Mouse (Mus musculus): ENCODE measurements around the gene Cryaa.
A peak's percentile ranks its signal among the peaks of the same experiment; 100 is the strongest.

Cryaa gene

DNA sequence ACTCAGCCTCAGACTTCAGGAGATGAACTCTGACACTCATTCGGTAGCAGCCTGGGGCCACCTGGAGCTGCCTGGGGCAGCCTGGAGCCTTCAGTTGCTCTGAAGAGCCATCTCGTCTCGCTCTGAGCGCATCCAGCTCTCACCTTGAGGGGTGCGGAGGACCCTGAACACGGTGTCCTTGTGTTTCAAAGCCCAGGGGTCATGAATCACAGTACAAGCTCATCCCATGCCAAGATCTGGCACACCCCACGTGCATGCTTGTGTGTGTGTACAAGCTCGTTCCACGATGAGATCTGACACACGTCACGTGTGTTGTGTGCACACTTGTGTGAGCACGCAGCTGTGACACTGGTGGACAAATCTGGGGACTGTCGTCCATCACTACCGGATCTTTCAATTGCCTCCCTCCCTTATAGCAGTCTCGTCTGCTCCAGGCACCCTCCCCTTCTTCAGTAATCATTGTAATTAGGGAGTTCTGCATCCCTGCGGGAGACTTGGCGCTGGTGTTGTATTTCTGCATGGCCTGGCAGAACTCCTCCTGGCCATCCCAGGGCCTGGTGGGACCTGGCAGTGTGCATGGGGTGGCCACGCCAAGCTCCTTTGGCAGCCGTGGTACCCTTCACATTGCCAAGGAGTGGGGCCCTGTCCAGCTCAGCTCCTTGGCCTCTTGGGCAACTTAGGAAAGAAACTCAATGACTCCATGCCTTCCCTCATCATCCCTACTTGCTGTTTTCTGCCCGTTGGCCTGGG, 27.8 kb downstream of the Cryaa start:
- DNase-seq (ENCODE audit: low spot score in 2 of 2) = peak in 1 of 2 experiments; percentile 41

DNA sequence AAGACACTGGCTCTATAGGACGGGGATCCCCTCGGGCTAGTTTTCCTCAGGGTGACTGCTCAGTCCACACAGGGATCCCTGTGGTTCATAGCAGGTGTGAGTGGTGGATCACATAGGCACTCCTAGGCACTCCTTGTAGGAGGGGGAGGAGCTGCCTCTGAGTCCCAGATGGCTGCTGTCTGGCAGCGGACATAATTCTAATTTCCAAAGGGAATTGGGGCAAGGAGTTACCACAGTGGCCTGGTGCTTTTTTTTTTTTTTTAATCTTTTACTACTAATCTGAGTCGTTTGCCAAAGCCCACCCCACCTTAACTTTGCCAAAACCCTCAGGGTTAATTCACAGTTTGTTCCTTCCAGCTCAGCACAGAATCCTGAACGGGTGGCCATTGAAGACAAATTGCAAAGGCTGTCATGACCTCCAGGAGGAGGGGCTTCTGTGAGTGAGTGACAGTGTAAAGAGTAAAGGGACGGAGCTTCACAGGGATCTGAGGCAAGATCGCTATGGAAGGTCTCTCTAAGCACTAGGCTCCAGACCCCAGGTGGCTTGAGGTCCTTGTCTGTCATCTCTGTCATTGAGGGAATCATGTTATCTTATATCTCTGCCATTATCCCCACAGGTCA, 31.6 kb downstream of the Cryaa start:
- no peak for DNase-seq (ENCODE audit: low spot score in 2 of 2)

DNA sequence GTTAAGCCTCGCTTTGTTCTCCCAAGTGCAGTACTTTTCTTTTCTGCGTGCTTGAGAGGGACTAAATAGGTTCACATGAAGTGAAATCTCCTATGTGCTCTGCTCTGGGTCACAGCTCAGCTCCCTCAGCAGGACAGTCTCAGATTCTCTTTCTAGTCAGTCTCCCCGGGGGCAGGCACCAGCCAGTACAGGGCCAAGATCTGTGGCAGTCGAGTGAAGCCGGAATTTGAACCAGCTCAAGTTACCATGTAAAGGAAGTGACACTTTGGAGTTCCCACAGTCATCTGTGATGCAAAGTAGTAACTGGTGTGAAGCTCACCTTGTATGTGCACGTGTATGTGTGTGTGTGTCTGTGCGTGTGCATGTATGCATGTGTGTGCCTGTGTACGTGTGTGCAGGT, 32.8 kb downstream of the Cryaa start:
- DNase-seq (ENCODE audit: low spot score in 2 of 2) = no peak

DNA sequence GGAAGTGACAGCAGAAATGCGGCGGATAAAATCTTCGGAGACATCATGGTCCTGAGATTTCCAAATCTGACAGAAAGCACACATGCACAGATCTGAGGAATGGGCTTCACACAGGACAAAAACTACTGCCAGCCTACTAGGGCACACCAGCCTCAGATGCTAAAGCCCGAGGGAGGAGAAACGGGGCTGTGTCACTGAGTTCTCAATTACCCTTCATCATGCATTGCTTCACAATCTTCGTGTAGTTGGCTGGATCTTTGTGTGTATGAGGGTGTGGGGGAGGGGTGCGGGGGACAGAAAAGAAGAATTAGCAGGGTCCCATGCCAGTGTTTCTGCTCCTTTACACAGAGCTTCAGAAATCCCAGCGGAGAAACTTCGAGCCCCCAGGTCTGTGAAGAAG, 36.1 kb downstream of the Cryaa start:
- DNase-seq (ENCODE audit: low spot score in 2 of 2) = no peak

DNA sequence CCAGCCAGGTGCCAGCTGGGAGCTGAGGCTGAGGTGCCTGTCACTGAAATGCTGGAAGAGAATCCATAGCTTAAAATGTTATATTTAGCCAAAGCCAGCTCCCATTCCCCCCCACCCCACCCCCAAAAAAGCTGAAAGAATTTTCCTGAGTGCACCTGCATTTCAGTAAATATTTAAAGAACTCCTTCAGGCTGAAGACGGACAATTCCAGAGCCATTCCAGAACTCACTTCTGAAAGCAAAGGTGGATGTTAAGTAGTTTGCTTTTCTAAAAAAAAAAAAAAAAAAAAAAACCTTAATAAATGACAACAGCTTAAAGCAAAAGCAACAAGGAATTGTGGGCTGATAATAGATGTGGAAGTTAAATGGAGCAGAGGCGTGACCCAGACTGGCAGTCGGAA, 36.5 kb downstream of the Cryaa start:
- no peak for DNase-seq (ENCODE audit: low spot score in 2 of 2)

DNA sequence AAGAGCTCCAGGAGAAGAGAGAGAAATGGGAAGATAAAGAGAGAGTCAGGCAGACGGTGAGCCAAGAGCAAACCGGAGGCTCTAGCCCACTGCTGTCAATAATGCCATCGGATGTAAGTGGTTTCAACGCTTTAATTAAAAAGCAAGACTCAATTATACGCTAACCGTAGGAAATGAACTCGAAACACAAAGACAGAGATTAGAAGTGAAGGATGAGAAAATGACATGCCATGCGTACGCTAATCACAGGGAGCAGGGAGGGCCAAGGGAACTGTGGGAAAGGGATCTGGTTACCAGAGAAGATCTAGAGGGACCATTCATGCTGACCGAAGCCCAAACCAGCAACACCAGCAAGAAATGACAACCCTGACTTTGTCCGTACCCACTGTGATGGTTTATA, 37.4 kb downstream of the Cryaa start:
- no peak for DNase-seq (ENCODE audit: low spot score in 2 of 2)

DNA sequence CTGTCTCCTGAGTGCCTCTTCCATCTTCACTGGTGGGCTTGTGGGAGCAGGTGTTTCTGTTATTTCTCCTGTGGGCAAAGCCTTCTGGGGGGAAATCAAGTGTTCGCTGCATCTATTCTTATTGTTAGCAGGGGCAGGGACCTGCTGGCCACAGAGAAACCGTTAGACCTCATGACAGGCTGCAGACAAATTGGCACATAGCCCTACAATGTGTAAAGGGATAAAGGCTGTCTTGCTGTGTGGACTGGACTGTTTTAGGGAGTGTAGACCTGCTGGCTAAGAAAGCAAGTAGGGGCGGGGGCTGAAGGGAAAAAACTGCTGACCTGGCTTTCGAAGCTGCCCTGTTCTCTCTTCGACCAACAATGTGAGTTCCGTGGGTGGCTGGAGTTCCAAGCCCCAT, 44.0 kb downstream of the Cryaa start:
- DNase-seq (ENCODE audit: low spot score in 2 of 2) = no peak

DNA sequence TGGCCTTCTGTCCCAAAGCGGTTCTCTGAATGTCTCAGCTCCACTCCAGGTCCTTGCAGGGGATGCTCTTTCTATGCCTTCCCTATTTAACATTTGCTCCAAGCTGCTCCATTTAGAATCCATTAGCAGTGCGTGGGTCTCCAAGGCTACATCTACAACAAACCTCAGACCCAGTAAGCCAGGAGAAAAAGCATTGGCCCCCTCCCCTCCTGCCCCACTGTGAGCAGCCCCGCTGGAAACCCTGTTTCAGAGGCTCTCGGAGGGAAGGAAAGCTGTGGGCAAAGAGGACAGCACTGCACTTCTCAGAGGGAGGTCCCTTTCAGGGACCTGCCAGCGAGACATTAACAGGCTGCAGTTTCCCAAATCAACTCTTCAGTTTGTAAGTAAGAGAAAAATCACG, 47.8 kb downstream of the Cryaa start:
- no peak for DNase-seq (ENCODE audit: low spot score in 2 of 2)

DNA sequence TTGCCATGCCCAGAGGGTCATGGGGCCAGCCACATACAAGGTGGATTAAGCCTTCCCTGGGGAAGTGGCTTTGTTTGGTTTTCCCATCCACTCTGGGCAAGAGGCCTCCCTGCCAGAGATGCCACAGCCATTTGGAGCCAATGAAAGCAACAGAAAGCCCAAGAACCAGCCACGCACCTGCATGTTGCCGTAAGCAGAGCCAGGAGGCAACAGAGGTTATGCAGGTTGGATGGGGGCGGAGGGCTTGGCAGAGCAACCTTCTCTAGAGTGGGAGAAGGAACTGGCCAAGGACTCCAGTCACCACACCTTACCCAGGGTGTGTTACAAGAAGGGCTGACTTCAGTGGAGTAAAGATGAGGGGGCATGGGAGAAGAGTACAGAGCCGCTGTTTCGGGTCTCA, 48.6 kb downstream of the Cryaa start:
- DNase-seq (ENCODE audit: low spot score in 2 of 2) = no peak

DNA sequence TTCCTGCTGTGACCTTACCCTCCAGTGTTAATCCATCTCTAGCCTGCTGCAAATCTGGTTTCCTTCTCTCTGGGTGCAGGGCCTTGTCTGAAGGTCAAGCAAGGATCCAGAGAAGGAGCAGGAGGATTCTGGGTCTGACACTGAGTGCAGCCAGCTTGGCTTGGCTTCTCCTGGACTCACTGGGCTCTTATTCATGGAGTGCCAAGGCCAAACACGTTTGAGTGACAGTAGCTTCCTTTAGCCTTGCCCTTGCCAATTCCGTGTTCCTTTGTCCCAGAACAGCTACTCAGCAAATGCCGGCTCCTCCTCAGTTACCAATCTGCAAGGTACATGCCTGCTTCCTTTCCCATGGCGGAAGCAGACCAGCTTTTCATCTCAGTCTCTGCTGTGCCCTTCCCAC, 49.6 kb downstream of the Cryaa start:
- no peak for DNase-seq (ENCODE audit: low spot score in 2 of 2)

DNA sequence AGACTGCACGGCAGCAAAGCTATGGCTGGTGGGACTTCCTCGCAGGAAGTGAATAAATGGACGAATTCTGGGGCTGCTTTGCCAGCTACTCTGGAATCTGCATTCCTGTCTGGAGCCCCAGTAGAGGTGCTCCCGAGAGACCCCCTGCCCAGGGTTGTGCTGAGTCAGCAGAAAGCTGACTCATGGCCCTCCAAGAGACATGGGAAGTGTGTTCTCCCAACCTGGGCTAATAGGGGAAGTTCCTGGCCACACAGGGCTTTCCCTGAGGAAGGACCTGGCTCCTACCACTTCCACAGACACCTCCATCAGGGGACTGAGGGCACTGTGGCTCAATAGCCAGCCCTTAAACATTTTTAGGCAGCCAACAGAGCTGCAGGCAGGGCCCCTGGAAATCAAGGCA, 50.4 kb downstream of the Cryaa start:
- DNase-seq (ENCODE audit: low spot score in 2 of 2) = no peak

DNA sequence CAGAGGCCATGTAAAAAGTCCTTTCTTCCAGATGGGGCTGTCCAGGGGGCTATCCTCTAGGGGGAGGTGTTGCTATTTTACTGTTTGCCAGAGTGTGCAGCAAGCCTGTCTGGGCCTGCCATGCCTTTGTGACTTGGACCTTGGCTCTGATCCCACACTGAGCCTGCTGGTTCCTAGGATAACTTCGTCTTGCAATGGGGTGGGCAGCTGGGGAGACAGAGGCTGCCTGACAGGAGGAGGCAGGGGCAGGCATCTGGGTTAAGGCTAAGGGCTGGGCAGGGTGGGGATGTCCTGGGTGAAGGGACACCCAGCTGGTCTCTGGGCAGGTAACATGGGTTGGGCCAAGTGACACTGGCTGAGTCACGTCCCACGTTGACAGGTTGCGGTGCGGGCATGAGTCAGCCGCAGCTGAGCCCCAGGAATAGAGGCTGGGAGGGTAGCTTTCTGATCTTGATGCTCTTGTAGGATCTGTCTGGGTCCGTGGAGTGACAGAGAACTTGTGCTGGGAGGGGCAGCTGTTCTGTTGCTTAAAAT, 51.4 kb downstream of the Cryaa start:
- no peak for DNase-seq (ENCODE audit: low spot score in 2 of 2)

DNA sequence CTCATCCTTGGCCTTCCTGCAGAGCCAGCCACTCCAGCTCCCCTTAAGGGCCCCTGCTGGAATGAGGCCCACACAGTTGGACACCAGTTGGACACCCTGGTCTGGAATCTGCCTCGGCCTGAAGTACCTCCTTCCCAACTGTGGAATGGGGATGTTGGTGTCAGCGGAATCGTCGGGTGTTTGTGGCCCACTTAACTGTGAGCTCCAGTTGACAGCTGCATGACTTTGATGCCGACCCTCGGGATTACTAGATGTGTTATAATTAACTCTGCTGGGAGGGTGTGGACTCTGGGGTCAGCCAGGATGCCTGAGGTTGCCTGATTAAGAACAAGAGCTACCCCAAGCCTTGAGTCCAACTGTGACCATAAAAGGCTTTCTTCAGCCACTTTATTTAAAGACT, 53.4 kb downstream of the Cryaa start:
- no peak for DNase-seq (ENCODE audit: low spot score in 2 of 2)

All from left cerebral cortex, adult 9 months (tissue).